In the genomic region with DNA sequence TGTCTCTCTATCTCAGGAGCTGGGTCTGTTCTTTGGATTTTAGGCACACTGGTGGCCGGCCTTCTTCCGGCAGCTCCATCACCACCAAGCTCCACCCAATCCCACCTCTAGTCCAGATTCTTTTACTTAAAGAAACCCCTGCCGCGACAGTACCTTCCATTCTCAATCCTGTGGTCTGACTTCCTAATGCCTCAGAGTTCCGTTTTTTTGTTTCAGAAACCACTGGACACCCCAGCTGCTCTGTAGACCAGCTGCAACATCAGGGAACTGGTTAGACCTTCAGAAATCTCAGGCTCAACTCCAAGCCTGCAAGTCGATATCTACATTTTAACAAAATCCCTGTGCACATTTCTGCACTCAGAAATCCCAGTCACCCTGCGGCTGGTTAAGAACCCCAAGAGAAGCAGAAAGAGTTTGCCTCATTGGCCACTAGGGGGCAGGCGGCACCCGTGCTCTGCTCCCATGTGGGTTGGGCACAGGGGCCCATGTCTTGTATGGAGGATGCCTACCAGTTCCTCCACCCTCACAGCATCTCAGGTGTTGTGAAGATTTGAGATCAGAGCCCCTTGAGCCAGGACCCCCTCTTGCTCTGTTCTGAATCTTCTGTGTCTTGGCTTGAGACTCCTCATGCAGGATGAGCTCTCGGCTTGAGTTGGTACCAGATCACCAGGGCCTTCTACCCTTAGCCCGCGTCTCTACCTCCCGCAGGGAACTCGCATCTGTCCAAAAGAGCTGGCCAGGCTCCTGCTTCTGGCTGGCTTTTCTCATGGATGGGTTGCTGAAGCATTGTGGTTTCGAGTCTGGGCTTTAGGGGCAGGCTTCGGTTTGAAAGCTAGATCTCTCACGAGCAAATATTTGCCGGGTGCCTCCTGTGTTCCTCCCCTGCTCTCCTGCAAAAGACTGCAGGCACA, we compare ENCODE assay signal across 8 mouse cellular contexts.
DNase-seq lines count a peak whose midpoint lies in the region; ATAC-seq and TF ChIP-seq lines count a peak whose summit lies in the region.

No protein-coding gene starts in this region.

- H3K36me3 ChIP-seq in kidney, embryonic 14.5 days (ENCODE audit: control insufficient read depth, insufficient read depth, low read length), result no peaks in the 10 kb centered on the region
- no peaks in the 10 kb centered on the region for H3K36me3 ChIP-seq in limb, embryonic 14.5 days (ENCODE audit: control insufficient read depth, insufficient read depth, low read length)
- H3K36me3 ChIP-seq in splenic B cell, adult 2 months (ENCODE audit: control insufficient read depth, insufficient read depth, low read length, poor library complexity, severe bottlenecking), result peaks cover 9% of the 10 kb centered on the region

- TF ChIP-seq POLR2A in limb, embryonic 14.5 days (IDR thresholded peaks at IDR 0.05; ENCODE audit: borderline replicate concordance, extremely low read depth, insufficient read depth, insufficient read length), result no peak

- H3K4me2 ChIP-seq in kidney, embryonic 14.5 days (replicated peaks; ENCODE audit: low read depth, low read length), result no peak overlapping the region
- H3K4me2 ChIP-seq in limb, embryonic 14.5 days (replicated peaks; ENCODE audit: low read depth, low read length, severe bottlenecking), result no peak overlapping the region

- H3K27me3 ChIP-seq in kidney, embryonic 14.5 days (ENCODE audit: control insufficient read depth, insufficient read depth, low read length), result no peaks in the 10 kb centered on the region
- H3K27me3 ChIP-seq in limb, embryonic 14.5 days (ENCODE audit: control insufficient read depth, insufficient read depth, low read length), result no peaks in the 10 kb centered on the region
- no peaks in the 10 kb centered on the region for H3K27me3 ChIP-seq in splenic B cell, adult 2 months (ENCODE audit: control insufficient read depth, insufficient read depth, low read length, poor library complexity, severe bottlenecking)

- H3K9ac ChIP-seq in kidney, embryonic 14.5 days (ENCODE audit: low read depth, low read length), result no peak overlapping the region
- H3K9ac ChIP-seq in limb, embryonic 14.5 days (ENCODE audit: low read depth, low read length, severe bottlenecking), result no peak overlapping the region

- DNase-seq in 416B (ENCODE audit: low read depth), result peak; percentile 57
- DNase-seq in adrenal gland, adult (ENCODE audit: inconsistent age in 2 of 2, low spot score in 1 of 2), result peak; percentile 64 to 88
- DNase-seq in embryo, embryonic 10 days (ENCODE audit: low spot score), result peak; percentile 89
- peak; percentile 27 for DNase-seq in gastrocnemius, postnatal 25 days
- DNase-seq in limb, embryonic 14.5 days (ENCODE audit: low spot score), result peak; percentile 64
- peak; percentile 73 for DNase-seq in naive thymus-derived CD4-positive, alpha-beta T cell, adult 2 months (ENCODE audit: low read depth)
- DNase-seq in splenic B cell, adult 2 months (ENCODE audit: low read depth, low spot score), result peak; percentile 78

- 0 out of 2 replicates have a peak, but pooled peaks have one; percentile 69 for ATAC-seq in kidney, embryonic 14.5 days (ENCODE audit: low FRiP score, low TSS enrichment)
- ATAC-seq in limb, embryonic 14.5 days (ENCODE audit: low FRiP score, low read depth), result no peak

- no peak overlapping the region for H3K27ac ChIP-seq in kidney, embryonic 14.5 days (ENCODE audit: low read depth, low read length)
- H3K27ac ChIP-seq in limb, embryonic 14.5 days (replicated peaks; ENCODE audit: low read depth, low read length), result no peak overlapping the region

- no peak overlapping the region for H3K4me3 ChIP-seq in kidney, embryonic 14.5 days (ENCODE audit: low read length)
- no peak overlapping the region for H3K4me3 ChIP-seq in limb, embryonic 14.5 days (replicated peaks; ENCODE audit: low read length)

- H3K9me3 ChIP-seq in kidney, embryonic 14.5 days (ENCODE audit: control insufficient read depth, low read length), result peaks cover 7% of the 10 kb centered on the region
- no peaks in the 10 kb centered on the region; the same call in 1 of the 2 replicates for H3K9me3 ChIP-seq in limb, embryonic 14.5 days (ENCODE audit: control insufficient read depth, low read length)

- H3K4me1 ChIP-seq in kidney, embryonic 14.5 days (ENCODE audit: control insufficient read depth, insufficient read depth, low read length), result no peaks in the 10 kb centered on the region
- no peaks in the 10 kb centered on the region for H3K4me1 ChIP-seq in limb, embryonic 14.5 days (ENCODE audit: control insufficient read depth, insufficient read depth, low read length)

- 60% methylated on average over 18 of the region's 18 CpGs for WGBS in kidney, embryonic 14.5 days
- WGBS in limb, embryonic 14.5 days, result 61% methylated on average over 18 of the region's 18 CpGs

Comparison
In these comparisons a context has a peak if more than half of its experiments do, and no peak if none do; other contexts are left out.
1. DNase-seq: peak in every context shown above with its lines; median percentile 89 in embryo, embryonic 10 days; 78 in splenic B cell, adult 2 months; 76 in adrenal gland, adult; 73 in naive thymus-derived CD4-positive, alpha-beta T cell, adult 2 months; 64 in limb, embryonic 14.5 days; 57 in 416B; 27 in gastrocnemius, postnatal 25 days.